23 mouse cellular contexts compared by ENCODE assay signal in the genomic region with DNA sequence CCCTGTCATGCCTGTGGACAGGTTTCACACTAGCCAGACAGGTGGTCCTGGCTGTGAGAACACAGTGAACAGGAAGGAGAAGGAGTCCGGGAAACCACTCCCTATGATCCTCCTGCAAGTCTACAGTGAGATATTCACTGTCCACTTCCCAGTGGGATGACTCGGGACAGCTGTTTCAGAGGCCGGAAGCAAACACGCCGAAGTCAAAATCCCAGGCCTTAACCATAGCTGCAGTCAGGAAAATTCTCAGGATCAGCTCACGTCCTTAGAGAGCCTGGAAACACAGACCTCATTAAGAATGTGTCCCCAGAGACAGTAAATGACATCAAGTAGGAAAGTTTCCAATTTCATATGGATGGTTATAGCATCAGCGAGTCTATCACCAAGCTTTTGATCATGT.
A peak's percentile ranks its signal among the peaks of the same experiment; 100 is the strongest.
DNase-seq lines count a peak whose midpoint lies in the region; ATAC-seq lines count a peak whose summit lies in the region.
"Had no signal": no experiment of that assay in that cellular context is flagged by ENCODE, and none has a peak within 500 bp of the region (broad histone marks: within the 10 kb centered on the region; RNA-seq: fewer than 3 reads in every experiment).

No protein-coding gene starts in this region.

- no peak overlapping the region for H3K4me3 ChIP-seq in embryonic facial prominence, embryonic 12.5 days
- no peak overlapping the region for H3K4me3 ChIP-seq in embryonic facial prominence, embryonic 10.5 days
- no peak overlapping the region for H3K4me3 ChIP-seq in heart, embryonic 10.5 days
- no peak overlapping the region for H3K4me3 ChIP-seq in limb, embryonic 13.5 days
- no peak overlapping the region for H3K4me3 ChIP-seq in limb, embryonic 10.5 days
- no peak overlapping the region for H3K4me3 ChIP-seq in embryonic facial prominence, embryonic 14.5 days (ENCODE audit: low read depth, low read length)
- H3K4me3 ChIP-seq in forebrain, embryonic 13.5 days, result no peak overlapping the region
- H3K4me3 ChIP-seq: embryonic facial prominence, embryonic 13.5 days; layer of hippocampus, adult 2 months; neural tube, embryonic 13.5 days had no signal

- ATAC-seq in embryonic facial prominence, embryonic 12.5 days (ENCODE audit: insufficient number of reproducible peaks, insufficient read depth, low FRiP score, low TSS enrichment), result 0 out of 2 replicates have a peak, but pooled peaks have one; percentile 22
- 0 out of 2 replicates have a peak, but pooled peaks have one; percentile 38 for ATAC-seq in limb, embryonic 13.5 days (ENCODE audit: low FRiP score, low read depth)
- peak; percentile 64 for ATAC-seq in embryonic facial prominence, embryonic 14.5 days (ENCODE audit: low read depth)
- ATAC-seq in forebrain, embryonic 13.5 days, result no peak
- ATAC-seq: CD4-positive, CD25-positive, alpha-beta regulatory T cell, adult 4 months; forebrain, embryonic 16.5 days; liver, postnatal 0 days; Patski had no signal

- no peak for DNase-seq in embryonic facial prominence, embryonic 10.5 days (ENCODE audit: low spot score)
- peak; percentile 42 to 54 for DNase-seq in heart, postnatal 10 days
- DNase-seq in heart, embryonic 10.5 days (ENCODE audit: low spot score), result no peak
- no peak for DNase-seq in limb, embryonic 10.5 days (ENCODE audit: low spot score)
- peak; percentile 78 for DNase-seq in embryonic facial prominence, embryonic 14.5 days (ENCODE audit: low spot score)
- DNase-seq: adrenal gland, adult 8-10 months; cerebellum, adult 9-10 months; gastrocnemius, postnatal 36 days; kidney, adult 8-10 months; layer of hippocampus, postnatal 36 days; liver, postnatal 0 days; right cerebral cortex, adult 18-20 months; thymus, postnatal 4 days had no signal

- H3K36me3 ChIP-seq in embryonic facial prominence, embryonic 12.5 days, result no peaks in the 10 kb centered on the region
- H3K36me3 ChIP-seq in embryonic facial prominence, embryonic 10.5 days (replicated peaks), result no peaks in the 10 kb centered on the region
- no peaks in the 10 kb centered on the region for H3K36me3 ChIP-seq in heart, embryonic 10.5 days
- H3K36me3 ChIP-seq in limb, embryonic 13.5 days, result no peaks in the 10 kb centered on the region
- no peaks in the 10 kb centered on the region for H3K36me3 ChIP-seq in limb, embryonic 10.5 days
- no peaks in the 10 kb centered on the region for H3K36me3 ChIP-seq in embryonic facial prominence, embryonic 14.5 days (ENCODE audit: control insufficient read depth, insufficient read depth, low read length)
- H3K36me3 ChIP-seq in forebrain, embryonic 13.5 days (ENCODE audit: poor library complexity, severe bottlenecking), result no peaks in the 10 kb centered on the region
- H3K36me3 ChIP-seq: embryonic facial prominence, embryonic 13.5 days; neural tube, embryonic 13.5 days had no signal

- no peaks in the 10 kb centered on the region; the same call in 1 of the 2 replicates for H3K4me1 ChIP-seq in embryonic facial prominence, embryonic 12.5 days
- peaks cover 5% of the 10 kb centered on the region; the same call in 1 of the 2 replicates for H3K4me1 ChIP-seq in embryonic facial prominence, embryonic 10.5 days
- H3K4me1 ChIP-seq in heart, embryonic 10.5 days, result no peaks in the 10 kb centered on the region
- H3K4me1 ChIP-seq in limb, embryonic 13.5 days, result peaks cover 33% of the 10 kb centered on the region
- H3K4me1 ChIP-seq in limb, embryonic 10.5 days, result peaks cover 36% of the 10 kb centered on the region
- peaks cover 9% of the 10 kb centered on the region; the same call in 1 of the 2 replicates for H3K4me1 ChIP-seq in embryonic facial prominence, embryonic 14.5 days (ENCODE audit: control insufficient read depth, insufficient read depth, low read length)
- no peaks in the 10 kb centered on the region for H3K4me1 ChIP-seq in forebrain, embryonic 13.5 days
- H3K4me1 ChIP-seq: embryonic facial prominence, embryonic 13.5 days had no signal

- no peak overlapping the region for H3K9ac ChIP-seq in embryonic facial prominence, embryonic 12.5 days
- no peak overlapping the region for H3K9ac ChIP-seq in limb, embryonic 13.5 days
- no peak overlapping the region for H3K9ac ChIP-seq in embryonic facial prominence, embryonic 14.5 days (ENCODE audit: low read depth, low read length)
- no peak overlapping the region for H3K9ac ChIP-seq in forebrain, embryonic 13.5 days
- H3K9ac ChIP-seq: embryonic facial prominence, embryonic 13.5 days; liver, postnatal 0 days; neural tube, embryonic 13.5 days had no signal

- no peaks in the 10 kb centered on the region for H3K27me3 ChIP-seq in embryonic facial prominence, embryonic 12.5 days
- no peaks in the 10 kb centered on the region for H3K27me3 ChIP-seq in embryonic facial prominence, embryonic 10.5 days (replicated peaks; ENCODE audit: low read depth, poor library complexity, severe bottlenecking)
- H3K27me3 ChIP-seq in heart, embryonic 10.5 days (ENCODE audit: insufficient read depth, poor library complexity, severe bottlenecking), result no peaks in the 10 kb centered on the region
- H3K27me3 ChIP-seq in limb, embryonic 13.5 days, result no peaks in the 10 kb centered on the region
- H3K27me3 ChIP-seq in limb, embryonic 10.5 days (ENCODE audit: low read depth, poor library complexity, severe bottlenecking), result no peaks in the 10 kb centered on the region
- H3K27me3 ChIP-seq in embryonic facial prominence, embryonic 14.5 days (replicated peaks; ENCODE audit: control insufficient read depth, insufficient read depth, low read length), result no peaks in the 10 kb centered on the region
- no peaks in the 10 kb centered on the region for H3K27me3 ChIP-seq in forebrain, embryonic 13.5 days
- H3K27me3 ChIP-seq: embryonic facial prominence, embryonic 13.5 days; Patski had no signal

- H3K4me2 ChIP-seq in embryonic facial prominence, embryonic 12.5 days (replicated peaks), result no peak overlapping the region
- no peak overlapping the region for H3K4me2 ChIP-seq in limb, embryonic 13.5 days (replicated peaks)
- H3K4me2 ChIP-seq in embryonic facial prominence, embryonic 14.5 days (ENCODE audit: low read depth, low read length), result no peak overlapping the region
- H3K4me2 ChIP-seq in forebrain, embryonic 13.5 days, result no peak overlapping the region
- H3K4me2 ChIP-seq: embryonic facial prominence, embryonic 13.5 days; midbrain, embryonic 11.5 days; neural tube, embryonic 13.5 days had no signal

- intact Hi-C loops in heart, postnatal 10 days (cut with DNase I), result no loop called here

- H3K27ac ChIP-seq in embryonic facial prominence, embryonic 12.5 days, result no peak overlapping the region
- H3K27ac ChIP-seq in embryonic facial prominence, embryonic 10.5 days (replicated peaks), result no peak overlapping the region
- no peak overlapping the region for H3K27ac ChIP-seq in heart, embryonic 10.5 days
- peak overlapping the region; percentile 1; the same call in 1 of the 2 replicates for H3K27ac ChIP-seq in limb, embryonic 13.5 days
- H3K27ac ChIP-seq in limb, embryonic 10.5 days, result no peak overlapping the region; the same call in 1 of the 2 replicates
- H3K27ac ChIP-seq in embryonic facial prominence, embryonic 14.5 days (replicated peaks; ENCODE audit: low read depth, low read length), result no peak overlapping the region
- no peak overlapping the region for H3K27ac ChIP-seq in forebrain, embryonic 13.5 days
- H3K27ac ChIP-seq: embryonic facial prominence, embryonic 13.5 days; layer of hippocampus, adult 2 months; neural tube, embryonic 13.5 days had no signal

- H3K9me3 ChIP-seq in embryonic facial prominence, embryonic 12.5 days, result peaks cover 8% of the 10 kb centered on the region; the same call in 1 of the 2 replicates
- H3K9me3 ChIP-seq in embryonic facial prominence, embryonic 10.5 days, result peaks cover 12% of the 10 kb centered on the region; the same call in 1 of the 2 replicates
- no peaks in the 10 kb centered on the region for H3K9me3 ChIP-seq in heart, embryonic 10.5 days
- H3K9me3 ChIP-seq in limb, embryonic 13.5 days, result peaks cover 11% of the 10 kb centered on the region
- no peaks in the 10 kb centered on the region; the same call in 1 of the 2 replicates for H3K9me3 ChIP-seq in limb, embryonic 10.5 days (replicated peaks)
- H3K9me3 ChIP-seq in embryonic facial prominence, embryonic 14.5 days (ENCODE audit: control insufficient read depth, low read length), result peaks cover 12% of the 10 kb centered on the region; the same call in 1 of the 2 replicates
- H3K9me3 ChIP-seq in forebrain, embryonic 13.5 days (replicated peaks), result 0 out of 2 replicates have a peak, but pooled peaks cover 6% of the 10 kb centered on the region

- WGBS in embryonic facial prominence, embryonic 12.5 days, result 66% methylated on average over 7 of the region's 7 CpGs
- 84% methylated on average over 7 of the region's 7 CpGs for WGBS in embryonic facial prominence, embryonic 10.5 days
- 82% methylated on average over 7 of the region's 7 CpGs for WGBS in heart, embryonic 10.5 days
- WGBS in limb, embryonic 13.5 days, result 75% methylated on average over 7 of the region's 7 CpGs
- WGBS in limb, embryonic 10.5 days, result 90% methylated on average over 7 of the region's 7 CpGs
- 66% methylated on average over 7 of the region's 7 CpGs for WGBS in embryonic facial prominence, embryonic 14.5 days
- WGBS in forebrain, embryonic 13.5 days, result 91% methylated on average over 7 of the region's 7 CpGs

Comparison
In these comparisons a context has a peak if more than half of its experiments do, and no peak if none do; other contexts are left out.
1. DNase-seq: peak in heart, postnatal 10 days (2 of 2) and embryonic facial prominence, embryonic 14.5 days (single experiment); none in embryonic facial prominence, embryonic 10.5 days (single experiment), heart, embryonic 10.5 days (single experiment) and limb, embryonic 10.5 days (single experiment).